Mouse (Mus musculus): ENCODE results near the gene Hopx.

DNA sequence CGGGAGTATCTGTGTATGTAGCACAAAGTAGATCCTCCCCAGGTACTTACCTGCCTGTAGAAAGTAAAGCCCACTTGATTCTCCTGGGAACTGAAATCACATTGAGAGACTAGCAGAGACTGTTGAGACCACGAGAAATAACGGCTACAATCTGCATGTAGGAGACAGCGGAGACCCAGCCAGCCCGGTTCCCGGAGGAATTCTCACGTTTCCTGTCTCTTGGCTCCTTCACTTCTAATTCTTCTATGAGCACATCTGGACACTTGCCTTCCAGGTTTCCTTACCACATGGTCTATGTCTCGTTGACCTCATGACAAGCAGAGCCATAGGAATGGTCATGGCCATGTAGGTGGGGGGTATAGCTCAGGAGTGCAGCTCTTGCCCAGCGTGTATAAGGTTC, 811 bp upstream of the Hopx start:
- TF ChIP-seq CTCF (IDR thresholded peaks at IDR 0.05; ENCODE audit: extremely low read depth, insufficient read depth, insufficient read length, insufficient replicate concordance): no peak
- no peak for TF ChIP-seq POLR2A (IDR thresholded peaks at IDR 0.05; ENCODE audit: low read depth, low read length)

Data from spleen, adult 2 months (tissue).